Mouse (Mus musculus): Measurements from ENCODE around the gene Ppcs. TPM values are rescaled to one million over a fixed set of nuclear protein-coding genes. Genes with fewer than 3 reads are reported as not detected.

The Ppcs gene
- 1 to 10 TPM; 2.7 to 4.2 TPM for total RNA-seq (2023)

DNA sequence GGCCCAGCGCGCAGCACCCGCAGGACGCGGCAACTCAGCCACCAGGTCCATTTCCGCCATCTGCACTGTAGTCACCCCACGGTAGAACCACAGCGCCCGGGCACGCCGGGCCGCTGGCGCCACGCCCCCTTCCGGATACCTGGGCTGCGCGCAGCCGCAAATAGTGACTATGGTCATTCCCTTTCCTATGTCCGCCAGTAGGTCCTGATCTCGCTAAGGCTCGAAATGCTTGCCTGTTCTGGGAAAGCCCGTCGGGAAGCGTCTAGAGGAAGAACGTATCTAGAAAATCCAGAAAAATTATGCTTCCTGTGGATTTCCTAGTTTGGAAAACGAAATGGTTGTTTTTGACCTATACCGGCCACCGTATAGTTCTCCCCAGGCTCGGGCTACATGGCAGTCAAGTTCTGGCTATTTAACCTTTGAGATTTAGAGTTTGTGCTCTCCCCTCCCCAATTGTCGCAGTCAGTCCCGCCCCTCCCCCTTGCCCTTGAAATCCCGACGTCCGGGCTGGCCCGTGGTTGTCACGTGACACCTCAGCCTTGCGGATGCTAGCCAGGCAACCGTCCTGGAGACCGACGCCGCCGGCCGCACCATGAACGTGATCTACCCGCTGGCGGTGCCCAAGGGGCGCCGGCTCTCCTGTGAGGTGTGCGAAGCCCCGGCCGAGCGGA lies at the start of gene Ppcs, which contains the start of gene Zmynd12:
TSS of gene Ppcs (minus strand) at position 127 of the 671 bp plus-strand sequence.
TSS of gene Zmynd12 (plus strand) at position 521 of the 671 bp plus-strand sequence.

GRCm38 (mm10) chr4:119415072-119415753 lies 7.0 kb downstream of the Ppcs start, which contains the start of gene Ccdc30:
Ccdc30 (minus strand) TSS chr4:119415521.

Other genes starting within 250 kb of the Ppcs start
- 1 to 10 TPM; 6.4 to 8.5 TPM for gene Zfp691, start 248.2 kb downstream of the Ppcs start, total RNA-seq (2023)
- gene Ermap, start 232.4 kb downstream of the Ppcs start, total RNA-seq (2023): under 1 TPM; 0.18 to 0.55 TPM
- 10 to 100 TPM; 11.4 to 15.5 TPM for gene Svbp, start 227.1 kb downstream of the Ppcs start, total RNA-seq (2023)
- gene Tmem269, start 204.2 kb downstream of the Ppcs start, total RNA-seq (2023): under 1 TPM in 1 of 2 experiments, not detected in 1; 0.34 TPM
- 1 to 10 TPM; 5.2 to 7.4 TPM for gene AU022252, start 189.7 kb downstream of the Ppcs start, total RNA-seq (2023)
- 1 to 10 TPM; 3.5 to 4.1 TPM for gene P3h1, start 189.5 kb downstream of the Ppcs start, total RNA-seq (2023)
- not detected for gene Cldn19, start 167.0 kb downstream of the Ppcs start, total RNA-seq (2023)
- 100 to 1,000 TPM; 400 to 434 TPM for gene Ybx1, start 127.8 kb downstream of the Ppcs start, total RNA-seq (2023)
- gene Ppih, start 101.9 kb downstream of the Ppcs start, total RNA-seq (2023): 10 to 100 TPM; 14.7 to 19.5 TPM
- gene Ccdc30, start 6.9 kb downstream of the Ppcs start, total RNA-seq (2023): not detected
- not detected for gene Zmynd12, start 394 bp upstream of the Ppcs start, total RNA-seq (2023)
- gene Rimkla, start 70.2 kb upstream of the Ppcs start, total RNA-seq (2023): not detected
- gene Foxj3, start 114.6 kb upstream of the Ppcs start, total RNA-seq (2023): 10 to 100 TPM; 49.9 to 52.6 TPM
- gene Frg2f1, start 117.1 kb upstream of the Ppcs start, total RNA-seq (2023): 1 to 10 TPM; 4.6 to 5.1 TPM
- 1 to 10 TPM in 1 of 2 experiments, under 1 TPM in 1; 0.92 to 1.3 TPM for gene Guca2a, start 215.3 kb upstream of the Ppcs start, total RNA-seq (2023)
- not detected for gene Guca2b, start 236.5 kb upstream of the Ppcs start, total RNA-seq (2023)

Data from monocyte, adult 59 days (primary cell).